Mouse (Mus musculus) CH12F3 (cell line): ENCODE results near the gene Olfr1150-ps1.

Experiments
- in situ Hi-C: fragments of 300-500 bp; cut with MboI; formaldehyde crosslinking; loops from 2 replicates; pipeline ENCODE4 v1.14.3; 2020; ENCODE audit warnings: low sequenced_read_pairs

Olfr1150-ps1 gene

GRCm38 (mm10) chr2:87843693-87844092, at the start of gene Olfr1150-ps1:
Gene Olfr1150-ps1 (plus strand): TSS chr2:87843993.
- in situ Hi-C loops, result no loop called here

- in situ Hi-C loops, result no loop called here
These were observed 43.5 kb upstream of the Olfr1150-ps1 start, which contains the start of gene Olfr1143 for GRCm38 (mm10) chr2:87800292-87800691. Gene Olfr1143 (plus strand): TSS chr2:87800592.

GRCm38 (mm10) chr2:87809522-87809921, 34.3 kb upstream of the Olfr1150-ps1 start, which contains the start of gene Olfr1145:
Gene Olfr1145 (plus strand): TSS chr2:87809822.
- in situ Hi-C loops, result no loop called here

- in situ Hi-C loops, result no loop called here
These were observed 13.6 kb upstream of the Olfr1150-ps1 start, which contains the start of gene Olfr1148 for GRCm38 (mm10) chr2:87830233-87830632. Gene Olfr1148 (plus strand): TSS chr2:87830533.

- in situ Hi-C loops, result no loop called here
These were observed 11.8 kb downstream of the Olfr1150-ps1 start, which contains the start of gene Olfr1151 for GRCm38 (mm10) chr2:87855562-87855961. Gene Olfr1151 (plus strand): TSS chr2:87855862.

- in situ Hi-C loops, result no loop called here
These were observed 22.4 kb downstream of the Olfr1150-ps1 start, which contains the start of gene Olfr1152 for GRCm38 (mm10) chr2:87866192-87866591. Gene Olfr1152 (plus strand): TSS chr2:87866492.

- in situ Hi-C loops, result no loop called here
These were observed 50.9 kb downstream of the Olfr1150-ps1 start, which contains the start of gene Olfr1153 for GRCm38 (mm10) chr2:87894662-87895061. Gene Olfr1153 (plus strand): TSS chr2:87894962.
